Mouse (Mus musculus) heart, postnatal 0 days (tissue): ENCODE measurements around the gene Relch.

Experiments used
- CTCF ChIP-seq: IDR thresholded peaks from 2 replicates; pipeline ENCODE4 v1.5.1; 2016; ENCODE audit warnings: antibody characterized with exemption, control low read depth, low read depth
- EP300 ChIP-seq: IDR thresholded peaks from 2 replicates; pipeline ENCODE4 v1.6.1; 2016; ENCODE audit warnings: antibody characterized with exemption, low read depth

DNA sequence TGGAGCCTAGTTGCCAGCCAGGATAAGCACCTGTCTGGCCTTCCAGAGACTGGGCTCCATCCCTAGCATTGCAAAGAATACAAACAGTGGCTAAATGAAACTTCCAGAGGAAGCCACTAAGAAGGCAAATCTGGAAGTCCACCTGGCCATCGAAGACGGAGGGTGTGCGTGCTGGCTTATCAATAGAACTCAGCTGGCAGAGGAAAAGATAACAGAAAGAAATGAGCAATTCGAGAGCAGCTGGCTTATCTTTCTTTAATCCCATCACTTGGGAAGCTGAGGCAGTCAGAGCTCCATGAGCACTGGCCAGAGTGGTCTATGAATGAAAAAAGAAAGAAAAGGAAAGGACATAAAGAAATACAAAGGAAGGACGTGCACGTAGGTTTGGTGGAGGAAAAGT lies 136.9 kb downstream of the Relch start:
- no peak for TF ChIP-seq EP300
- TF ChIP-seq CTCF, result no peak
